Mouse (Mus musculus): ENCODE measurements at regions not wholly inside any gene's neighbourhood (a gene's known extent, or its start where the extent isn't known, plus 50 kb on each side); places are given as distances from the start of the nearest gene placed in this dataset.

DNA sequence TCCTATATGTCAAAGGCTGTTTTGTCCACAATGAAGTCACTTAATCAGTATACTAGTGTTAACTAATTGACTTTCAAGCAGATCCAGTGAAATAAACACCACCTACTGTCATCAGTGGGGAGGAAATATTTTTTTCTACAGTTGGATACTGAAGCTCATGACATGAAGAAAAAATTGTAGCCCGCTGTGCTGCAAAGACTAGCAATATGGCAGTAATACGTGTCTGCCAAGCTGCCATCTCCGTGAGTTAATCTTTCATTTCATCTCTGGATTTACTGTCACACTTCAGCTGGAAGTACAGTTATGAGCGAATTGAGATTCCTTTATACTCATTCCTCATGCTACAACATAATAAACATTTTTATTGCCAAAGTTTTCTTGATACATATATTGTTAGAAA is 1311.3 kb upstream of the Sel1l start:
- TF ChIP-seq CTCF (IDR thresholded peaks at IDR 0.05; ENCODE audit: low read depth, low read length) (no peak), POLR2A (IDR thresholded peaks at IDR 0.05; ENCODE audit: extremely low read depth, insufficient read depth, low read length) (no peak)

All from liver, adult 2 months (tissue).